Mouse (Mus musculus) gastrocnemius, postnatal 4 days (tissue): ENCODE measurements around the gene Pfdn4. TPM values are rescaled to one million over a fixed set of nuclear protein-coding genes. Genes with fewer than 3 reads are reported as not detected.
"Not testable (repeated sequence)": the region's sequence is repeated elsewhere in the genome, so short reads cannot be mapped to it uniquely, and the experiment has no call there.

Source experiments
- DNase-seq, 2 experiments: peaks; one replicate each; pipeline ENCODE4 v3.0.0; 2021 to 2022; ENCODE audit warnings: low spot score in 2 of 2, mixed read lengths in 2 of 2
- long read RNA-seq, 2 experiments: library from polyadenylated mRNA; stranded (forward); transcript quantifications; one replicate each; pipeline ENCODE4 v2.0.0; 2021
- total RNA-seq, 2 experiments: library from RNA; stranded (reverse); gene quantifications; 2 replicates each; pipeline ENCODE4 v1.2.3; 2021

The Pfdn4 gene
- 10 to 100 TPM; 22.7 to 32.4 TPM for total RNA-seq
- long read RNA-seq, experiment 1, transcript Pfdn4-201 (4 exons, 935 nt) = major isoform, 15 of 17 reads
- long read RNA-seq, experiment 1, partial matches to known transcripts = 2 of 17 reads
- long read RNA-seq, experiment 1, other reads (novel, unspliced or antisense) = 0 of 17 reads
- long read RNA-seq, experiment 2, transcript Pfdn4-201 (4 exons, 935 nt) = major isoform, 9 of 13 reads
- long read RNA-seq, experiment 2, partial matches to known transcripts = 1 of 13 reads
- long read RNA-seq, experiment 2, other reads (novel, unspliced or antisense) = 1 of 13 reads

GRCm38 (mm10) chr2:170496154-170496930, at the start of gene Pfdn4:
Gene Pfdn4, plus strand, starts transcription at chr2:170496428.
- DNase-seq = no peak

DNA sequence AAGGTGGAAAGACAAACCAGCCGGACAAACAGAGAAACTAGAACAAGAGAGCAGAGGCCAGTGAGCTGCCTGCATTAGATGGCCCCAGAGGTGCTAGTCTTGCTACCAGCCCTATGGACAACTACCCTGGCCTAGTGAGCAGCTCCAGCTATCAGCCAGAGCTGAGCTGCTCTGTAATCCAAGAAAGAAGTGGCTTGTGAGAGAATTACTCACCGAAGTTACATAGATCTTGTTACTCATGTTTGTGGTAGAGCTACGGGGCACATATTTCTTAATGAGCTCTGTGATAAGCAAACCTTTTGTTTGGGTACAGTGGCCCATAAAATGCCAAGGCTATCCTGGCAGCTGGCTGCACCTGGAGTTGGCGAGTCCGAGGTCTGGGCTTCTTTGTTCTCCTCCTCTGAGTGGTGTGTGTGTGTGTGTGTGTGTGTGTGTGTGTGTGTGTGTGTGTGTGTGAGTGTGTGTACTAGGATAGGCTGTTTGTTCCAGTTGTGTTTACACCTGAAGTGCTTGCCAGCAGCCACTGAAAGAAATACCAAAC, 49.3 kb upstream of the Pfdn4 start:
- no peak for DNase-seq

- no peak for DNase-seq
Measured at GRCm38 (mm10) chr2:170447651-170448050, 48.6 kb upstream of the Pfdn4 start.

GRCm38 (mm10) chr2:170450933-170451332, 45.3 kb upstream of the Pfdn4 start:
- DNase-seq = peak; percentile 68 to 74

- DNase-seq = not testable (repeated sequence)
Measured at GRCm38 (mm10) chr2:170453809-170454208, 42.4 kb upstream of the Pfdn4 start.

DNA sequence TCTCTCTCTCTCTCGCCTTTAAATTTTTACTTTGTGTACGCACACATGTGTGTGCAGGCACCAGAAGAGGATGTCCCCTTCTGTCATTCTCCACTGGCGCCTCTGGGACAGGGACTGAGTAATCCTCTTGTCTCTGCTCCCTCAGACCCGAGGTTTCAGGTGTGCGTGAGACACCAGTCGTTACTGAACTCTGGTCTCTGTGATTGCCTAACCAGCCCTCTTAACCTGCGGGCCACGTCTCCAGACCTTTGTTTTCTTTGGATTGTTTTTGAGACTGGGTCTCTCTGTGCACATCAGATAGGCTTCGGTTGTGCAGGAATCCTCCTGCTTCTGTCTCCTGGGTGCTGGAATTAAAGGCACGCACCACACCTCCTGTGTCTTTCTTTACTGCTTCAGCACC, 37.0 kb upstream of the Pfdn4 start:
- DNase-seq = no peak

DNA sequence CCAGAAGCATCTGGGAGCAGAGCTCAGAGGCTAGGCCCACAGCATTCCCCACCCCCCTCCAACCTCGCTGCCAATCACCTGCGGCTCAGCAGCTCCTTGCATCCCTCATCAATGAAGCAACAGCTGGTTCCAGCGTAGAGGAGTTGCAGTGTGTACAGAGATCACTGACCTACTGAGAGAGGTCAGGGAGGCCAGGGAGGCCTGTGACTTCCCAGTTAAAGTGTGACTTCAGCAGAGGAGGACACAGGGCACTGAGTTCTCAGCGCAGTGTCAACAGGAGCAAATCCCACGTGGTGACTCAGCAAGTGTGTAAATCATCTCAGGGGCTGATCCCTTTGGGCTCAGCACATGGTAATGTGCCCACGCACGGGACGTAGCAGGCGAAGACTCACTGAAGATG, 36.4 kb upstream of the Pfdn4 start:
- DNase-seq = no peak

GRCm38 (mm10) chr2:170461652-170462051, 34.6 kb upstream of the Pfdn4 start:
- no peak for DNase-seq

DNA sequence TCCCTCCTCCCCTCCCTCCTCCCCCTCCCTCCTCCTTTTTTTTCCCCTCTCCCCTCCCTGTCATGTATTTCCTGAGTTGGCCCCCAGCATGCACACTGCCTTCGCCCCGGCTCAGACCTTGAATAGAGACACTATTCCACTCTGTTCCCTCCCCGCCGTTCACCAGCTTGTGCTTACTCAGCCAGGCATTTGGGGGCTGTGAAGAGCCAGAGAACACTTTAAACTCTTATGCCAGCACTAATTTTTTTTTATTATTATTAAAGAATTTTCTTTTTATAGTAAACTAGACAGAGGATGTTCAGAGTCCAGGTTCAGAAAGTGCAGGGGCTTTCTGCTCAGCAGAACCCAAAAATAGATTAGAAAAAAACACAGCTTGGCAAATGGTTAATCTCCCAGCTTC, 31.4 kb upstream of the Pfdn4 start:
- DNase-seq = no peak

- no peak for DNase-seq
Measured at GRCm38 (mm10) chr2:170468009-170468408, 28.2 kb upstream of the Pfdn4 start.

- DNase-seq = no peak
Measured at GRCm38 (mm10) chr2:170469616-170470308, 26.5 kb upstream of the Pfdn4 start.

DNA sequence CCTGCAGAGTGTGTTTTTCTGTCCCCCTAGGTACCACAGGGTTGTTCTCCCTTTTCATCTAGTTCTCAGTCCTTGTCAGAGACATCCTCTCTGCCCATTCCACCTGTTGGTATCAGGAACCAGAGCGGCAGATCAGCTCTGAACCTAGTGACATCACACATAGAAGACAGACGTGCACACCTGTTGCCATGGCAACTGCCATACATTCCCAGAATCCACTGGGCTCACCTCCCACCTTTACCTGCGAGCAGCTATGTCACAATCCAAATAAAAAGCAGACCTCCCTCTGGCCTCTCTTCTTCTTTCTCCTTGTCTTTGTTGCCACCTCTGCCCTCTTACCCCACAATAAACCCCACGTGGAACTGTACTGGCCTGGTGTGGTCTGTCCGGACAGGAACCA, 25.6 kb upstream of the Pfdn4 start:
- no peak for DNase-seq

- no peak for DNase-seq
Measured at GRCm38 (mm10) chr2:170474125-170474524, 22.1 kb upstream of the Pfdn4 start.

DNA sequence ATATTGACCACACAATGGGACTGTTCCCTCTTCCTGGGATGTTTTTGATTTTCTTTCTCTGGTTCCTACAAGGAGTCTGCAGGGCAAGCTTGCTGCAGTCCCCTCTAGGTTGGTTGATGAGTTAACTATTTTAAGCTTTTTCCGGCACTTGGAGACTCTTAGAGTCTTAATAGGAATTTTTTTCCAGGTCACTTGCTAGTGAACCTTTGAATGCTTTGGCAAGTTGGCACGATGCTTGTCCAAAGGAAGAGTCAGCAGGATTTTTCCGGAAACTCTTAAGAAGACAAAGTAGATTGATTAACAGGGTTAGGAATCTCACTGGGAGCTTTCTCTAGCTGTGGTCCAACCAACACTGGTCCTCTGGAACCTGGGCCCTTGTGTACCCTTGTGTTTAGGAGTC, 21.1 kb upstream of the Pfdn4 start:
- DNase-seq = no peak

- DNase-seq = no peak
Measured at GRCm38 (mm10) chr2:170476215-170476614, 20.0 kb upstream of the Pfdn4 start.

DNA sequence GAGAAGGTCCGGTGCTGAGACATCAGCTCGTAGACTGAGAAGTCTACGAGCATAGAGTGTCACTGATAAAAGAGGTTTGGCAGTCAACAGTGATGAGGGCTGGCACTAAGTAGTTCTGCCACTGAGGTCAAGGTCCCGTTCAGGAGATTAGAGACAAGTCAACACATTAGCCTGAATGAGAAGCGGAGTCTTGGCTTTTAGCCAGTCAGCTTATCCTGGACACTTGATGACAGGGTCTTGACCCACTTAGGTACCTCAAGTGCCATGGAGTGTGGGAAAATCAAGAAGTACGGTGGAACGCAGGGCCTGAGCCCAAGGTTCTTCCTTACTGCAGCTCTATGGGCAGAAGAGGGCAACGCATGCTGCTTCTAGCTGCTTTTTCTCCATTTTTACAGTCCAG, 19.6 kb upstream of the Pfdn4 start:
- DNase-seq = no peak

GRCm38 (mm10) chr2:170482019-170482540, 14.1 kb upstream of the Pfdn4 start:
- DNase-seq = no peak

GRCm38 (mm10) chr2:170483914-170484313, 12.3 kb upstream of the Pfdn4 start:
- no peak for DNase-seq

DNA sequence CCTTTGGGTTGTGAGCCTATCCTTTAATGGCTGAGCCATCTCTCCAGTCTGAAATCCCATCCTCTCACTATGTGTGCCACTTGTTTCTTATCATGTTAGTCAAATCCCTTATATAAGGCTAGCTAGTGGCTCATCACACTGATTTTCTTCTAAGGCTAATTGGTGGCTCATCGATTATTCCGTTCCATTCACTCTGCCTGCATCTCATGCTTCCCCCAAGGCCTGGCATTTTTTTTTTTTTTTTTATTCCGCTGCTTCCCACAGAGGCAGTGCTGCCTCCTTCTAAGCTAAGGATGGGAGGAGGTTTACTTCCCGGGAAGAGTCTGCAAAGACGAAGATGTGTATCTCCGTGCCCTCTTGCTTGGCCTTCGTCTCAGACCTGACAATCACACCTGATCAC, 9.0 kb upstream of the Pfdn4 start:
- no peak for DNase-seq

GRCm38 (mm10) chr2:170487890-170488502, 8.2 kb upstream of the Pfdn4 start:
- no peak for DNase-seq
